Mouse (Mus musculus): ENCODE data around the gene Garnl3.

- TF ChIP-seq CTCF (conservative IDR thresholded peaks at IDR 0.05; ENCODE audit: insufficient read depth, insufficient read length, low read depth, low read length) = no peak
- TF ChIP-seq POLR2A (IDR thresholded peaks at IDR 0.05; ENCODE audit: low read depth, low read length) = no peak
Measured at GRCm38 (mm10) chr2:33173686-33174085, 42.2 kb upstream of the Garnl3 start.
